Mouse (Mus musculus): ENCODE measurements around the gene Trim7. TPM values are rescaled to one million over a fixed set of nuclear protein-coding genes. Genes with fewer than 3 reads are reported as not detected.

The Trim7 gene
- polyA plus RNA-seq, 1 experiment, result 80.3 TPM

- Histone ChIP-seq H3K27ac (ENCODE audit: insufficient read depth, low read depth, low read length) (no peak overlapping the region), H3K4me1 (ENCODE audit: control insufficient read depth, insufficient read depth, low read length) (peaks cover 7% of the 10 kb centered on the region; the same call in 1 of the 2 replicates), H3K36me3 (ENCODE audit: control insufficient read depth, insufficient read depth, low read length) (no peaks in the 10 kb centered on the region), H3K27me3 (replicated peaks; ENCODE audit: control insufficient read depth, insufficient read depth, low read length) (no peaks in the 10 kb centered on the region), H3K4me3 (ENCODE audit: insufficient read depth, low read depth, low read length) (no peak overlapping the region)
- TF ChIP-seq POLR2A (IDR thresholded peaks at IDR 0.05; ENCODE audit: low read depth, low read length), result no peak
- TF ChIP-seq CTCF (conservative IDR thresholded peaks at IDR 0.05; ENCODE audit: insufficient read depth, insufficient read length, low read depth, low read length), result no peak
- DNase-seq, result peak; percentile 24
- 72% methylated on average over 4 of the region's 4 CpGs for WGBS
Measured at GRCm38 (mm10) chr11:48852190-48852589, 26.2 kb downstream of the Trim7 start.

DNA sequence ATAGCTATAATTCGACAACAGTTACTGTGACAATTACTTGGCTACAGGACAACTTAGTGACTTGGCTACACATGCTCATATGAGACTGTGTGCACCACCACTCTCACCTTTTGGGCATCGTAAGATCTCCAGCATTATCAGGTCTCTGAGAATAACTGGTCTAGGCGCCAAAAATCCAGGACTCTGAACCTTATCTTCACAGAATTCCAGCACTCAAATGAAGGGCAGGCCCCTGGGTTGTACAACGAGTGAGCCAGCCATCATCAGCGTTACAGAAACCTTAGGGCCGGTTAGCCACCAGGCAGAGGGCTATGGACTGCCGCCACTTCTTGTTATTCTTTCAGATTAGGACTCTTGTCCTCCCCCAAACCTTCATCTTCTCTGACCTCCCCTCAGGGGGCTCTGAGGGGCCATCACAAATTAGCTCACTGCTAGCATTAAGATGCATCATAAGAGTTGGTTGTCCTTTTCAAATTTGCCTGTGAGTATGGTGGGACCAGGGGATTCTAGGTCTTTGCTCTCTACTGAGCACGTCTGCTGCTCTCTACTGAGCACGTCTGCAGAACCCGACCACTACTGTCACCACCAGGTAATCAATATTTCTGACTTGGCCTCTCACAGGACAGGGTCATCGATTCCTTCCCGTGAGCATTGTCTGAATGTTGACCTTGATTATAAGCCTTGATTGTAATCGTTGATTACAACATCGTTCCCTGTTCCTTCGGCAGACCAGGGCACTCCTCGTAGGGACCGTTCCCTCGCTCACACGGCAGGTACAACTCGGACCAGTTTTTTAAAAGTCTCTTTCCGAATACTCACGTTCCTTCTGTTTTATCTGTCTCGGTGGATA is 26.9 kb downstream of the Trim7 start:
- WGBS, result 20% methylated on average over 23 of the region's 23 CpGs
- peak overlapping the region; percentile 1; the same call in 1 of the 2 replicates for H3K27ac ChIP-seq (ENCODE audit: insufficient read depth, low read depth, low read length)
- TF ChIP-seq POLR2A (IDR thresholded peaks at IDR 0.05; ENCODE audit: low read depth, low read length), result no peak
- no peak for TF ChIP-seq CTCF (conservative IDR thresholded peaks at IDR 0.05; ENCODE audit: insufficient read depth, insufficient read length, low read depth, low read length)
- no peaks in the 10 kb centered on the region for H3K27me3 ChIP-seq (replicated peaks; ENCODE audit: control insufficient read depth, insufficient read depth, low read length)
- peak; percentile 39 for DNase-seq
- peaks cover 7% of the 10 kb centered on the region; the same call in 1 of the 2 replicates for H3K4me1 ChIP-seq (ENCODE audit: control insufficient read depth, insufficient read depth, low read length)
- peak overlapping the region; percentile 35 for H3K4me3 ChIP-seq (ENCODE audit: insufficient read depth, low read depth, low read length)
- no peaks in the 10 kb centered on the region for H3K36me3 ChIP-seq (ENCODE audit: control insufficient read depth, insufficient read depth, low read length)

GRCm38 (mm10) chr11:48853474-48854180 is 27.7 kb downstream of the Trim7 start:
- no peaks in the 10 kb centered on the region for H3K27me3 ChIP-seq (replicated peaks; ENCODE audit: control insufficient read depth, insufficient read depth, low read length)
- H3K27ac ChIP-seq (ENCODE audit: insufficient read depth, low read depth, low read length), result peak overlapping the region; percentile 90
- peaks cover 7% of the 10 kb centered on the region; the same call in 1 of the 2 replicates for H3K4me1 ChIP-seq (ENCODE audit: control insufficient read depth, insufficient read depth, low read length)
- 6% methylated on average over 31 of the region's 31 CpGs for WGBS
- no peaks in the 10 kb centered on the region for H3K36me3 ChIP-seq (ENCODE audit: control insufficient read depth, insufficient read depth, low read length)
- peak overlapping the region; percentile 70 for H3K4me3 ChIP-seq (ENCODE audit: insufficient read depth, low read depth, low read length)
- peak; percentile 9 for TF ChIP-seq POLR2A (IDR thresholded peaks at IDR 0.05; ENCODE audit: low read depth, low read length)
- 0 out of 2 replicates have a peak, but pooled peaks have one; percentile 0 for TF ChIP-seq CTCF (conservative IDR thresholded peaks at IDR 0.05; ENCODE audit: insufficient read depth, insufficient read length, low read depth, low read length)
- DNase-seq, result peak; percentile 94

- WGBS, result under 1% methylated on average over 6 of the region's 6 CpGs
- H3K4me1 ChIP-seq (ENCODE audit: control insufficient read depth, insufficient read depth, low read length), result 0 out of 2 replicates have a peak, but pooled peaks cover 7% of the 10 kb centered on the region
- DNase-seq, result peak; percentile 74
Measured at GRCm38 (mm10) chr11:48859014-48859413, 33.1 kb downstream of the Trim7 start.

DNA sequence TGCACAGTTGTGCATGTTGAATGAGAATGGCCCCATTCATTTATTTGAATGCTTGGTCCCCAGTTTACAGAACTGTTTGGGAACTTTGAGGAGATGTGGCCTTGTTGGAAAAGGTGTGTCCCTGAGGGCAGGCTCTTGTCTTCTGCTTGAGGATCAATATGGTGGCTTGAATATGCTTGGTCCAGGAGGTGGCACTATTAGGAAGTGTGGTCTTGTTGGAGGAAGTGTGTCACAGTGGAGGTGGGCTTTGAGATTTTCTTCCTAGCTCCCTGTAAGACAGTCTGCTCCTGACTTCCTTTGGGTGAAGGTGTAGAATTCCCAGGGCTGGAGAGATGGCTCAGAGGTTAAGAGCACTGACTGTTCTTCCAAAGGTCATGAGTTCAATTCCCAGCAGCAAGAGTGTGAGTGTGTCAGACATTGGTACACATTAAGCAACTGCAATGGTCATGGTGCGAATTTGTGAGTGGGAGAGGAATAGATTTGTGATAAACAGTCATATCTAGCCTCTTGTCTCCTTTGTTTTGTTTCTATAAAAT is 36.9 kb downstream of the Trim7 start:
- peaks cover 7% of the 10 kb centered on the region for H3K36me3 ChIP-seq (ENCODE audit: control insufficient read depth, insufficient read depth, low read length)
- WGBS, result 79% methylated on average over 1 of the region's 1 CpGs

More at GRCm38 (mm10) chr11:48859014-48859413, 33.1 kb downstream of the Trim7 start:
- peak; percentile 46 for TF ChIP-seq CTCF (conservative IDR thresholded peaks at IDR 0.05; ENCODE audit: insufficient read depth, insufficient read length, low read depth, low read length)
- TF ChIP-seq POLR2A (IDR thresholded peaks at IDR 0.05; ENCODE audit: low read depth, low read length), result no peak
- no peak overlapping the region for H3K27ac ChIP-seq (ENCODE audit: insufficient read depth, low read depth, low read length)
- H3K4me3 ChIP-seq (ENCODE audit: insufficient read depth, low read depth, low read length), result no peak overlapping the region
- no peaks in the 10 kb centered on the region for H3K36me3 ChIP-seq (ENCODE audit: control insufficient read depth, insufficient read depth, low read length)
- H3K27me3 ChIP-seq (replicated peaks; ENCODE audit: control insufficient read depth, insufficient read depth, low read length), result no peaks in the 10 kb centered on the region

DNA sequence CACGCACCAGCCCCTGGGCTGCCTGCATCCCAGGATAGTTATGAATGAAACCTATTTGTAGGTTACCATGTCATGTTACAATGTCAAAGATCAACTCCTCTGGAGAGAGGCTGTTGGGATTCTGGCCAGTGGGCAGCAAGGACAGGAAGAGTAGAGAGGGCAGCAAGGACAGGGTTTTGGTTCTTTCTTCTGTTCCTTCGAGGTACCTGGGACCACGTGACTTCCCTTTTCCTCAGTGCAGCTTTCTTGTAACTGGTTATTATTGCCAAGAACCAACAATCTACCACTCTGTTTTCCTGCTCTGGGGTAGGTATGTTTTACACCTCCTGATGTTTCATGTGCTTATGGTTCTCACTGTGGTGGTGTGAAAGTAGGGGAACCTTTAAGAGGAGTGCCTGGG is 37.9 kb downstream of the Trim7 start:
- TF ChIP-seq CTCF (conservative IDR thresholded peaks at IDR 0.05; ENCODE audit: insufficient read depth, insufficient read length, low read depth, low read length) (no peak), POLR2A (IDR thresholded peaks at IDR 0.05; ENCODE audit: low read depth, low read length) (no peak)
- no peak overlapping the region for H3K27ac ChIP-seq (ENCODE audit: insufficient read depth, low read depth, low read length)
- no peaks in the 10 kb centered on the region for H3K4me1 ChIP-seq (ENCODE audit: control insufficient read depth, insufficient read depth, low read length)
- WGBS, result 74% methylated on average over 3 of the region's 3 CpGs
- H3K27me3 ChIP-seq (replicated peaks; ENCODE audit: control insufficient read depth, insufficient read depth, low read length), result no peaks in the 10 kb centered on the region
- H3K4me3 ChIP-seq (ENCODE audit: insufficient read depth, low read depth, low read length), result no peak overlapping the region
- peaks cover 7% of the 10 kb centered on the region for H3K36me3 ChIP-seq (ENCODE audit: control insufficient read depth, insufficient read depth, low read length)
- no peak for DNase-seq

More for the DNA sequence above, 36.9 kb downstream of the Trim7 start:
- no peaks in the 10 kb centered on the region for H3K27me3 ChIP-seq (replicated peaks; ENCODE audit: control insufficient read depth, insufficient read depth, low read length)
- no peak for TF ChIP-seq CTCF (conservative IDR thresholded peaks at IDR 0.05; ENCODE audit: insufficient read depth, insufficient read length, low read depth, low read length)
- TF ChIP-seq POLR2A (IDR thresholded peaks at IDR 0.05; ENCODE audit: low read depth, low read length), result no peak
- H3K4me1 ChIP-seq (ENCODE audit: control insufficient read depth, insufficient read depth, low read length), result no peaks in the 10 kb centered on the region
- H3K4me3 ChIP-seq (ENCODE audit: insufficient read depth, low read depth, low read length), result no peak overlapping the region
- H3K27ac ChIP-seq (ENCODE audit: insufficient read depth, low read depth, low read length), result no peak overlapping the region
- DNase-seq, result no peak
